Mouse (Mus musculus): Measurements from ENCODE around the gene Fgf8. TPM values are rescaled to one million over a fixed set of nuclear protein-coding genes. Genes with fewer than 3 reads are reported as not detected.

Gene Fgf8
- polyA plus RNA-seq, 1 experiment from 2014 or later = 15.5 TPM

GRCm38 (mm10) chr19:45749243-45750043 lies 6.7 kb upstream of the Fgf8 start, which contains the start of gene Npm3:
TSS of gene Npm3 (minus strand) at chr19:45749591.
- ATAC-seq (ENCODE audit: low FRiP score, low TSS enrichment) = peak; percentile 73
- WGBS = under 1% methylated on average over 54 of the region's 60 CpGs
- H3K4me3 ChIP-seq (ENCODE audit: low read length) = peak within 1 kb of the TSS; percentile 89
- peak within 1 kb of the TSS; percentile 84 for H3K4me2 ChIP-seq (replicated peaks; ENCODE audit: low read depth, low read length)
- peaks cover 39% of the 10 kb centered on the region for H3K4me1 ChIP-seq (ENCODE audit: insufficient read depth, low read length)
- H3K36me3 ChIP-seq (ENCODE audit: insufficient read depth, low read length) = peaks cover 21% of the 10 kb centered on the region
- no peaks in the 10 kb centered on the region for H3K9me3 ChIP-seq (ENCODE audit: low read length)
- H3K27me3 ChIP-seq (ENCODE audit: insufficient read depth, low read length) = peaks cover 19% of the 10 kb centered on the region
- H3K9ac ChIP-seq (replicated peaks; ENCODE audit: low read length) = peak within 1 kb of the TSS; percentile 90
- 0 out of 2 replicates have a peak within 1 kb of the TSS, but pooled peaks have one; percentile 53 for H3K27ac ChIP-seq (ENCODE audit: low read length)

DNA sequence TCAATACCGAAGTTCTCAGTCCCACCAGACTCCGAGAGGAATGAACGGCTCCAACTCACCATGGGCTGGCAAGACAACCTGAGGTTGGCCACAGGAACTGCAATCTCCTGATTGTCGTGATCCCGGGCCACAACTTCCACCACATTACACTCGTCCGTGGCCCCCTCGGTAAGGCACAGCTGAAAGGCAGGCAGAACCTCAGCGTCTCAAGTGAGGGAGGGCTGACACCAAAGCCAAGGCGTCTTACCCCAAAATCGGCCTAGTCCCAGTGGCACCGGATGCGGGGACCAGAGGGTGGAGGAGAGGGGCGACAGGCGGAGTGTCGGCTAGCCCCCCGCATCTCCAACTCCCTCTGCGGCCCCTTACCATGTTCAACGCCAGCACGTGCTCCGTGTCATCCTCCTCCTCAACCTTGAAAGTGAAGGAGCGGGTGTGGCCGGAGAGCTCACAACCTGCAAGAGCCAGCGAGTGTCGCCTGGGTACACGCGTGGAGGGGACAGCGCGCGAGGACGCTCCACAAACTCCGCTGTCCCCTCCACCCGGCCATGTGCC lies 6.1 kb upstream of the Fgf8 start:
- Histone ChIP-seq H3K27me3 (ENCODE audit: insufficient read depth, low read length) (peaks cover 26% of the 10 kb centered on the region), H3K36me3 (ENCODE audit: insufficient read depth, low read length) (peaks cover 15% of the 10 kb centered on the region), H3K27ac (ENCODE audit: low read length) (no peak overlapping the region), H3K4me1 (ENCODE audit: insufficient read depth, low read length) (peaks cover 36% of the 10 kb centered on the region), H3K9me3 (ENCODE audit: low read length) (no peaks in the 10 kb centered on the region), H3K9ac (replicated peaks; ENCODE audit: low read length) (peak overlapping the region; percentile 90), H3K4me2 (replicated peaks; ENCODE audit: low read depth, low read length) (peak overlapping the region; percentile 84), H3K4me3 (ENCODE audit: low read length) (peak overlapping the region; percentile 89)
- peak; percentile 11; the same call in 1 of the 2 replicates for ATAC-seq (ENCODE audit: low FRiP score, low TSS enrichment)
- WGBS = under 1% methylated on average over 33 of the region's 33 CpGs

DNA sequence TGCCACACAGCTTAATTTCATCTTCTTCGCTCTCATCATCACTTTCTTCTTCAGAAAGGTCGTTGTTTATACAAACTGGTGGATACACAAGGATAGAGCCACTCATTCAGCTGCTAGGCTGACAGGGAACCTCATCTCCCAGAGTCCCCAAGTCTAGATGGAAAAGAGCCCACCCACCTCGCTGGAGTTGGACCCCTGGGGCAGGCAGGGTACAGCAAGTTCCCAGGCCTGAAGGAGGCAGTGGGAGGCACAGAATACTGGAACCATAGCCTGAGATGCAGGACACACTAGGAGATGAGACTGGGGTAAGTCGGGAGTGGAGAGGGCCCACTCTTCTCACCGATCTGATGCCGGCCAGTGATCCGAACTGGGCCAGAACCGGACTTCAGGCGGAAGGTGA lies 5.5 kb upstream of the Fgf8 start:
- Histone ChIP-seq H3K36me3 (ENCODE audit: insufficient read depth, low read length) (peaks cover 12% of the 10 kb centered on the region), H3K27me3 (ENCODE audit: insufficient read depth, low read length) (peaks cover 32% of the 10 kb centered on the region), H3K4me1 (ENCODE audit: insufficient read depth, low read length) (peaks cover 35% of the 10 kb centered on the region), H3K27ac (ENCODE audit: low read length) (no peak overlapping the region), H3K4me2 (replicated peaks; ENCODE audit: low read depth, low read length) (peak overlapping the region; percentile 84), H3K9ac (replicated peaks; ENCODE audit: low read length) (peak overlapping the region; percentile 5; the same call in 1 of the 2 replicates), H3K4me3 (ENCODE audit: low read length) (peak overlapping the region; percentile 89), H3K9me3 (ENCODE audit: low read length) (no peaks in the 10 kb centered on the region)
- ATAC-seq (ENCODE audit: low FRiP score, low TSS enrichment) = no peak
- 47% methylated on average over 9 of the region's 9 CpGs for WGBS

DNA sequence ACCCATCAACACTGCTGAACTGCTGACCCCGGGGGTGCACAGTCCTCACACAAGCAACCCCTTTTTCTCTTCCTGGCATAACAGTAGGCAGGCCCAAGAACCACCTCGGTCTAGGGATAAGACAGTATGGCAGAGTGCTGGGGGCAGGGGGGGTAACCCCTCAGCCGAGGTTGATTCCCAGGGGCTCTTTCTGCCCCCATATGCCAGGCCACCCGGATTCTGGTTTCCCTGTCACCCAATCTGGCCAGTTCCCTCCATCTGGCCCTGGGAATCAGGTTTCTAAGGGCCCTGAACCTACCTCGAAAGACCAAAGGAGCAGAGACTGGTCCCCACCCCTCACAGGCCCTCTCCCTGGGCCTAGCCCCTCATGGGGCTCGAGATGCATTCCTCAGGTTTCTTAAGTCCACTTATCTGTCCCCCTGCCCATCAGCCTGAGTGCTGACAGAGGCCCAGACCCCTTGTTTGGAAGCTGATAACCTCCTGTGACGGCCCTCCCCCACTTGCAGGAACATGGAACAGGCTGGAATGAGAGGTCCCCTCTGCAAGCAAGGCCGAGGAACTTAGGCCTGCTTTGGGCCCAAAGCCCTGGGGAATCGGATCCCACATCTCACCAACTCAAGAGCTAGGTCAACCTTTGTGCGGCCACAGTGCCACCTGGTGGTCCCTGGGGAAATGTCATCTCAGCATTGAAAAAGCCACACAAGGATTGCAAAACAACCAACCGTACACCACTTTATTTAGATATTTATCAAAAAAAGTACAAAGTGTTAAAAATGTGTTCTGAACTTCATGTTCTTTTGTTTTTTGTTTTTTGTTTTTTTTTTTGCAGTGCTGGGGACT lies 4.5 kb upstream of the Fgf8 start:
- H3K4me1 ChIP-seq (ENCODE audit: insufficient read depth, low read length) = peaks cover 44% of the 10 kb centered on the region
- H3K4me3 ChIP-seq (ENCODE audit: low read length) = no peak overlapping the region
- no peak overlapping the region for H3K9ac ChIP-seq (replicated peaks; ENCODE audit: low read length)
- H3K36me3 ChIP-seq (ENCODE audit: insufficient read depth, low read length) = peaks cover 5% of the 10 kb centered on the region; the same call in 1 of the 2 replicates
- H3K9me3 ChIP-seq (ENCODE audit: low read length) = no peaks in the 10 kb centered on the region
- peaks cover 41% of the 10 kb centered on the region for H3K27me3 ChIP-seq (ENCODE audit: insufficient read depth, low read length)
- WGBS = 20% methylated on average over 11 of the region's 11 CpGs
- no peak overlapping the region for H3K4me2 ChIP-seq (replicated peaks; ENCODE audit: low read depth, low read length)
- H3K27ac ChIP-seq (ENCODE audit: low read length) = 0 out of 2 replicates have a peak overlapping the region, but pooled peaks have one; percentile 29
- no peak for ATAC-seq (ENCODE audit: low FRiP score, low TSS enrichment)

GRCm38 (mm10) chr19:45746153-45747020 lies 3.7 kb upstream of the Fgf8 start:
- no peak overlapping the region for H3K4me3 ChIP-seq (ENCODE audit: low read length)
- H3K36me3 ChIP-seq (ENCODE audit: insufficient read depth, low read length) = no peaks in the 10 kb centered on the region
- H3K9ac ChIP-seq (replicated peaks; ENCODE audit: low read length) = no peak overlapping the region
- peaks cover 52% of the 10 kb centered on the region for H3K4me1 ChIP-seq (ENCODE audit: insufficient read depth, low read length)
- WGBS = 11% methylated on average over 29 of the region's 29 CpGs
- ATAC-seq (ENCODE audit: low FRiP score, low TSS enrichment) = peak; percentile 9; the same call in 1 of the 2 replicates
- H3K4me2 ChIP-seq (replicated peaks; ENCODE audit: low read depth, low read length) = 0 out of 2 replicates have a peak overlapping the region, but pooled peaks have one; percentile 14
- peaks cover 49% of the 10 kb centered on the region for H3K27me3 ChIP-seq (ENCODE audit: insufficient read depth, low read length)
- H3K27ac ChIP-seq (ENCODE audit: low read length) = no peak overlapping the region
- no peaks in the 10 kb centered on the region for H3K9me3 ChIP-seq (ENCODE audit: low read length)

DNA sequence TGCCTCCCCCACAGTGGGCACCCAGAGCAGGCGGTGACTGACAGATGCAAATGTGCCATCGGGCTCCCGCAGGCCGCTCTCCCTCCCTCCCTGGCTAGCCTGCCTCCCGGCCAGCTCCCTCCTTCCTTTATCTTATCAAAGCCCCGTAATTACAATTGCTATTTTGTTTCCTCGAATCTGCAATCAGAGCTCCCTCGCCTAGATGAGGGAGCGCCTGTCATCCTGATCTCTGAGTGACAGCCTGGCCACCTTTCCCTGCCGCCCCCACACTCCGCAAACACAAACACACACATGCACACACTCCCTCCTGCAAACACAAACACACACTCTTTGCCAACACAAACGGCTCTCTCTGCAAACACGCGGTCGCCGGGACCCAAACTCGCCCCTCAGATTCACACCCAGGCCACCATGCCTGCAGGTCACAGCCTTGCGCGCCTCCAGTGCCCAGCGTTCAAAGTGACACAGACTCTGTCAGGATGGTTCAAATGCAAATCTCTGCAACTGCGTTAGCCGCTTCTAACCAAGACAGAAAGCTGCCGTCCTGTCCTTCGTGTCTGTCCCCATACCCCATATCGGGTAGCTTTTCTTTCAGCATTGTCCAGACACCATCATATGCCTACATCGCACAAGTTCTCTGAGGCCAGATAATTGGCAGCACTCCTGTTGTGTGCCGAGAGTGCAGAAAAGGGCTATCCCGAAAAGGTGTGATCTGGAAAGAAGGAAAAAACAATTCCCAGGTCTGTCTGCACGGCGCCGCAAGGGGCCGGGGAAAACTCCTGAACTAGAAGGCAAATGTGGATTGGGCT lies 2.8 kb upstream of the Fgf8 start:
- H3K27me3 ChIP-seq (ENCODE audit: insufficient read depth, low read length) = peaks cover 56% of the 10 kb centered on the region

DNA sequence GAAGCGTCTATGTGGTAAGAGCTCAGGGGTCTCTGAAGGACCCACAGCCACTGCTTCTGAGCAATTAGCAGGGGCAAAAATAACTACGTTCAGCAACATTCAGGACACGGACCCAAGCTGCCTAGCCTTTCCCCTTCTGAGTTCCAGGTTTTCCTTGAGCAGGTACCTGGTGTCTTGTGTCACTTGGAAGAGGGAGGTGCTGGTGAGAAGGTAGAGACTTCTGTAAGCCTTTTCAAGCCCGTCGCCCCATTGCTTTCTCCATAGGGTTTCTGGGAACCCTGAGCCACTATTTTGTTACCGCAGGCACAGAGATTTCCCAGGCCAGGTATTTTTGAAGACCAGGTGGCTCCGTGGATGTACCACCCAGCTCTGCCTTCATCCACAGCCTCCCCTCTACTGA lies 904 bp upstream of the Fgf8 start:
- Histone ChIP-seq H3K27me3 (ENCODE audit: insufficient read depth, low read length) (peaks cover 72% of the 10 kb centered on the region), H3K4me3 (ENCODE audit: low read length) (no peak overlapping the region), H3K9me3 (ENCODE audit: low read length) (no peaks in the 10 kb centered on the region), H3K36me3 (ENCODE audit: insufficient read depth, low read length) (no peaks in the 10 kb centered on the region), H3K27ac (ENCODE audit: low read length) (no peak overlapping the region), H3K4me1 (ENCODE audit: insufficient read depth, low read length) (peaks cover 48% of the 10 kb centered on the region), H3K4me2 (replicated peaks; ENCODE audit: low read depth, low read length) (no peak overlapping the region), H3K9ac (replicated peaks; ENCODE audit: low read length) (no peak overlapping the region)
- ATAC-seq (ENCODE audit: low FRiP score, low TSS enrichment) = no peak
- 40% methylated on average over 7 of the region's 7 CpGs for WGBS

More for the DNA sequence above, 2.8 kb upstream of the Fgf8 start:
- no peaks in the 10 kb centered on the region for H3K36me3 ChIP-seq (ENCODE audit: insufficient read depth, low read length)
- H3K27ac ChIP-seq (ENCODE audit: low read length) = no peak overlapping the region
- WGBS = 5% methylated on average over 32 of the region's 32 CpGs
- H3K4me1 ChIP-seq (ENCODE audit: insufficient read depth, low read length) = peaks cover 52% of the 10 kb centered on the region
- peak overlapping the region; percentile 14 for H3K4me2 ChIP-seq (replicated peaks; ENCODE audit: low read depth, low read length)
- no peak for ATAC-seq (ENCODE audit: low FRiP score, low TSS enrichment)
- H3K9me3 ChIP-seq (ENCODE audit: low read length) = no peaks in the 10 kb centered on the region
- H3K4me3 ChIP-seq (ENCODE audit: low read length) = 0 out of 2 replicates have a peak overlapping the region, but pooled peaks have one; percentile 10
- H3K9ac ChIP-seq (replicated peaks; ENCODE audit: low read length) = no peak overlapping the region

- peak overlapping the region; percentile 56; the same call in 1 of the 2 replicates for H3K9ac ChIP-seq (replicated peaks; ENCODE audit: low read length)
- peak overlapping the region; percentile 57 for H3K4me3 ChIP-seq (ENCODE audit: low read length)
- peak overlapping the region; percentile 89 for H3K4me2 ChIP-seq (replicated peaks; ENCODE audit: low read depth, low read length)
- H3K36me3 ChIP-seq (ENCODE audit: insufficient read depth, low read length) = no peaks in the 10 kb centered on the region
- no peaks in the 10 kb centered on the region for H3K9me3 ChIP-seq (ENCODE audit: low read length)
- peaks cover 42% of the 10 kb centered on the region for H3K4me1 ChIP-seq (ENCODE audit: insufficient read depth, low read length)
- peaks cover 78% of the 10 kb centered on the region for H3K27me3 ChIP-seq (ENCODE audit: insufficient read depth, low read length)
- no peak for ATAC-seq (ENCODE audit: low FRiP score, low TSS enrichment)
- H3K27ac ChIP-seq (ENCODE audit: low read length) = no peak overlapping the region
- 3% methylated on average over 21 of the region's 44 CpGs for WGBS
Observed at GRCm38 (mm10) chr19:45742984-45743575, 365 bp upstream of the Fgf8 start.
